Comparison of ENCODE assay signal across 8 mouse cellular contexts in the genomic region with DNA sequence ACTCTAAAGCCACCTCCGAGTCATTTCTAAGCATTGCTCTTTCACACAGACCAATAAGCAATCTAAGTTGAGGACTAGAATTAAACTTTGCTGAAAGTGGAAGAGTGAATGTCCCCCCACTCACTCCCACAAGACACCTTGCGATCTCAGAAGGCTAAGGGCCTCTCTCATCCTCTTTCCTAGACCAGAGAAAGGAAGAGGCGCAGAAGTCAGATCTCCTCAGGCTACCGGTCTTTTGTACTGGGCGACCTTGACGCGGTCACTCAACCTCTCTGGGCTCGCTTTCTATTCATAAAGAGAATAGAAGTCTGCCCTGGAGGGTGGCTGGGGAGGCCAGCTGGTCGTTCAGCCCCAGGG. TPM values are rescaled to one million over a fixed set of nuclear protein-coding genes. Genes with fewer than 3 reads are reported as not detected.
DNase-seq lines count a peak whose midpoint lies in the region; ATAC-seq and TF ChIP-seq lines count a peak whose summit lies in the region.

No protein-coding gene starts in this region.

- peak overlapping the region; percentile 46; the same call in 1 of the 2 replicates for H3K4me3 ChIP-seq in liver, adult 2 months (ENCODE audit: insufficient read depth, low read depth, low read length)
- peak overlapping the region; percentile 67 for H3K4me3 ChIP-seq in embryonic facial prominence, embryonic 11.5 days (ENCODE audit: low read depth, low read length)
- H3K4me3 ChIP-seq in intestine, embryonic 15.5 days (replicated peaks) = peak overlapping the region; percentile 74
- H3K4me3 ChIP-seq in neural tube, embryonic 12.5 days = peak overlapping the region; percentile 52

- DNase-seq in liver, adult 2 months (ENCODE audit: extremely low read depth, low read depth, low spot score) = no peak
- DNase-seq in liver = no peak
- peak; percentile 49 for DNase-seq in embryonic facial prominence, embryonic 11.5 days (ENCODE audit: low spot score)
- DNase-seq in cerebellum, postnatal 36 days = no peak
- no peak for DNase-seq in gastrocnemius, postnatal 25 days
- DNase-seq in layer of hippocampus, adult 9-11 months = no peak

- H3K79me2 ChIP-seq in liver, adult 2 months (ENCODE audit: control insufficient read depth, insufficient read depth, low read length) = no peaks in the 10 kb centered on the region

- H3K4me2 ChIP-seq in embryonic facial prominence, embryonic 11.5 days (ENCODE audit: low read depth, low read length) = peak overlapping the region; percentile 86
- peak overlapping the region; percentile 90 for H3K4me2 ChIP-seq in intestine, embryonic 15.5 days (replicated peaks)
- peak overlapping the region; percentile 90 for H3K4me2 ChIP-seq in neural tube, embryonic 12.5 days (replicated peaks)

- H3K9ac ChIP-seq in liver, adult 2 months (ENCODE audit: low read depth, low read length) = no peak overlapping the region
- peak overlapping the region; percentile 83 for H3K9ac ChIP-seq in embryonic facial prominence, embryonic 11.5 days (replicated peaks; ENCODE audit: low read length)
- H3K9ac ChIP-seq in intestine, embryonic 15.5 days = peak overlapping the region; percentile 84
- peak overlapping the region; percentile 76 for H3K9ac ChIP-seq in neural tube, embryonic 12.5 days

- 8% methylated on average over 9 of the region's 9 CpGs for WGBS in liver, adult 2 months
- WGBS in embryonic facial prominence, embryonic 11.5 days = under 1% methylated on average over 9 of the region's 9 CpGs
- WGBS in intestine, embryonic 15.5 days = under 1% methylated on average over 9 of the region's 9 CpGs
- WGBS in neural tube, embryonic 12.5 days = 2% methylated on average over 9 of the region's 9 CpGs

- no peak for TF ChIP-seq POLR2A in liver, adult 2 months (IDR thresholded peaks at IDR 0.05; ENCODE audit: extremely low read depth, insufficient read depth, low read length)

- no peak overlapping the region for H3K27ac ChIP-seq in liver, adult 2 months (replicated peaks; ENCODE audit: insufficient read depth, low read depth, low read length)
- peak overlapping the region; percentile 67 for H3K27ac ChIP-seq in embryonic facial prominence, embryonic 11.5 days (replicated peaks; ENCODE audit: low read depth, low read length)
- peak overlapping the region; percentile 91 for H3K27ac ChIP-seq in intestine, embryonic 15.5 days
- no peak overlapping the region for H3K27ac ChIP-seq in neural tube, embryonic 12.5 days

- H3K27me3 ChIP-seq in liver, adult 2 months (ENCODE audit: control insufficient read depth, insufficient read depth, low read length) = peaks cover 7% of the 10 kb centered on the region; the same call in 1 of the 2 replicates
- no peaks in the 10 kb centered on the region for H3K27me3 ChIP-seq in embryonic facial prominence, embryonic 11.5 days (ENCODE audit: control insufficient read depth, insufficient read depth, low read length)
- H3K27me3 ChIP-seq in intestine, embryonic 15.5 days (replicated peaks) = no peaks in the 10 kb centered on the region
- peaks cover 13% of the 10 kb centered on the region for H3K27me3 ChIP-seq in neural tube, embryonic 12.5 days (replicated peaks)

- TF ChIP-seq CTCF in liver, adult 2 months (IDR thresholded peaks at IDR 0.05; ENCODE audit: low read depth, low read length) = no peak

- ATAC-seq in embryonic facial prominence, embryonic 11.5 days (replicated peaks; ENCODE audit: insufficient number of reproducible peaks, low FRiP score, low TSS enrichment, low read depth) = no peak
- ATAC-seq in intestine, embryonic 15.5 days = no peak
- ATAC-seq in neural tube, embryonic 12.5 days (ENCODE audit: low FRiP score, low read depth) = no peak; the same call in 1 of the 2 replicates

- H3K4me1 ChIP-seq in liver, adult 2 months (ENCODE audit: control insufficient read depth, insufficient read depth, low read length) = peaks cover 3% of the 10 kb centered on the region; the same call in 1 of the 2 replicates
- no peaks in the 10 kb centered on the region; the same call in 1 of the 2 replicates for H3K4me1 ChIP-seq in embryonic facial prominence, embryonic 11.5 days (ENCODE audit: control insufficient read depth, insufficient read depth, low read length)
- H3K4me1 ChIP-seq in intestine, embryonic 15.5 days (replicated peaks) = peaks cover 38% of the 10 kb centered on the region
- peaks cover 21% of the 10 kb centered on the region for H3K4me1 ChIP-seq in neural tube, embryonic 12.5 days

- no peaks in the 10 kb centered on the region for H3K36me3 ChIP-seq in liver, adult 2 months (ENCODE audit: control insufficient read depth, insufficient read depth, low read length)
- peaks cover 3% of the 10 kb centered on the region; the same call in 1 of the 2 replicates for H3K36me3 ChIP-seq in embryonic facial prominence, embryonic 11.5 days (replicated peaks; ENCODE audit: control insufficient read depth, insufficient read depth, low read depth, low read length)
- peaks cover 12% of the 10 kb centered on the region for H3K36me3 ChIP-seq in intestine, embryonic 15.5 days
- H3K36me3 ChIP-seq in neural tube, embryonic 12.5 days = no peaks in the 10 kb centered on the region

- H3K9me3 ChIP-seq in embryonic facial prominence, embryonic 11.5 days (replicated peaks; ENCODE audit: control insufficient read depth, low read length) = no peaks in the 10 kb centered on the region
- H3K9me3 ChIP-seq in intestine, embryonic 15.5 days = no peaks in the 10 kb centered on the region
- no peaks in the 10 kb centered on the region for H3K9me3 ChIP-seq in neural tube, embryonic 12.5 days

RNA-seq across cellular contexts. Expression of a gene that starts 7.0 kb away (rescaled TPM):
- 0.37 and 0.74 TPM in 2 replicates for total RNA-seq in liver, adult 2 months (2014; rRNA removed)
- 0.86 and 1.2 TPM in 2 replicates for polyA plus RNA-seq in liver, adult 2 months (2012; rRNA removed)
- polyA plus RNA-seq in embryonic facial prominence, embryonic 11.5 days (2014; fragmentation: Nextera tagmentation; extraction: Ambion mirVana) = 59.3 and 61.3 TPM in 2 replicates
- polyA plus RNA-seq in intestine, embryonic 15.5 days (2015; fragmentation: Nextera tagmentation; extraction: Ambion mirVana) = 63.9 and 68.9 TPM in 2 replicates
- 30.6 and 37.0 TPM in 2 replicates for polyA plus RNA-seq in neural tube, embryonic 12.5 days (2016; fragmentation: Nextera tagmentation; extraction: Ambion mirVana)
- total RNA-seq in gastrocnemius, postnatal 25 days (2021) = 1 to 10 TPM; 1.5 to 4.7 TPM

RNA-seq across cellular contexts. Expression of a gene that starts 19.6 kb away (rescaled TPM):
- total RNA-seq in liver, adult 2 months (2014; rRNA removed) = 9.3 and 12.6 TPM in 2 replicates
- 34.7 and 39.5 TPM in 2 replicates for polyA plus RNA-seq in liver, adult 2 months (2012; rRNA removed)
- polyA plus RNA-seq in embryonic facial prominence, embryonic 11.5 days (2014; fragmentation: Nextera tagmentation; extraction: Ambion mirVana) = 0.17 and 0.42 TPM in 2 replicates
- 18.5 and 21.0 TPM in 2 replicates for polyA plus RNA-seq in intestine, embryonic 15.5 days (2015; fragmentation: Nextera tagmentation; extraction: Ambion mirVana)
- polyA plus RNA-seq in neural tube, embryonic 12.5 days (2016; fragmentation: Nextera tagmentation; extraction: Ambion mirVana) = 0.26 and 0.43 TPM in 2 replicates
- total RNA-seq in gastrocnemius, postnatal 25 days (2021) = 1 to 10 TPM; 1.2 to 2.3 TPM

RNA-seq across cellular contexts. Expression of a gene that starts 24.7 kb away (rescaled TPM):
- total RNA-seq in liver, adult 2 months (2014; rRNA removed) = 10.2 and 10.6 TPM in 2 replicates
- 5.1 and 10.3 TPM in 2 replicates for polyA plus RNA-seq in liver, adult 2 months (2012; rRNA removed)
- polyA plus RNA-seq in embryonic facial prominence, embryonic 11.5 days (2014; fragmentation: Nextera tagmentation; extraction: Ambion mirVana) = not detected in 2 replicates
- 3.3 and 4.3 TPM in 2 replicates for polyA plus RNA-seq in intestine, embryonic 15.5 days (2015; fragmentation: Nextera tagmentation; extraction: Ambion mirVana)
- polyA plus RNA-seq in neural tube, embryonic 12.5 days (2016; fragmentation: Nextera tagmentation; extraction: Ambion mirVana) = not detected in 2 replicates
- 10 to 100 TPM; 14.7 to 14.8 TPM for total RNA-seq in gastrocnemius, postnatal 25 days (2021)

Comparison
In these comparisons a context has a peak if more than half of its experiments do, and no peak if none do; other contexts are left out.
1. H3K27ac ChIP-seq: peak in embryonic facial prominence, embryonic 11.5 days (single experiment) and intestine, embryonic 15.5 days (single experiment); none in liver, adult 2 months (single experiment) and neural tube, embryonic 12.5 days (single experiment).
2. RNA of a gene that starts 7.0 kb away (polyA plus RNA-seq): 63.9 to 68.9 TPM in intestine, embryonic 15.5 days, 59.3 to 61.3 TPM in embryonic facial prominence, embryonic 11.5 days and 30.6 to 37.0 TPM in neural tube, embryonic 12.5 days; 0.86 to 1.2 TPM in liver, adult 2 months; every median in the first group is over 10 times any median in the second.
3. RNA of a gene that starts 19.6 kb away (polyA plus RNA-seq): 34.7 to 39.5 TPM in liver, adult 2 months and 18.5 to 21.0 TPM in intestine, embryonic 15.5 days; 0.26 to 0.43 TPM in neural tube, embryonic 12.5 days and 0.17 to 0.42 TPM in embryonic facial prominence, embryonic 11.5 days; every median in the first group is over 10 times any median in the second.
4. Peak in every context shown above with its lines, with median percentiles within 50 percentile points of each other: H3K4me3 ChIP-seq and H3K4me2 ChIP-seq.